Mouse (Mus musculus): ENCODE results near the gene Lin52.
"Not testable (repeated sequence)": the region's sequence is repeated elsewhere in the genome, so short reads cannot be mapped to it uniquely, and the experiment has no call there.

GRCm38 (mm10) chr12:84539537-84539936 is 88.3 kb downstream of the Lin52 start:
- TF ChIP-seq TAL1 (conservative IDR thresholded peaks at IDR 0.05; ENCODE audit: low read depth, low read length), result not testable (repeated sequence)
- TF ChIP-seq CTCF (IDR thresholded peaks at IDR 0.05; ENCODE audit: low read depth, low read length), result peak; percentile 57; the same call in 1 of the 2 replicates

Data from G1E (cell line).